Mouse (Mus musculus): ENCODE results near the gene Synpo2. TPM values are rescaled to one million over a fixed set of nuclear protein-coding genes. Genes with fewer than 3 reads are reported as not detected.

The Synpo2 gene
- polyA plus RNA-seq, 1 experiment from 2014 or later, result 4.2 TPM

DNA sequence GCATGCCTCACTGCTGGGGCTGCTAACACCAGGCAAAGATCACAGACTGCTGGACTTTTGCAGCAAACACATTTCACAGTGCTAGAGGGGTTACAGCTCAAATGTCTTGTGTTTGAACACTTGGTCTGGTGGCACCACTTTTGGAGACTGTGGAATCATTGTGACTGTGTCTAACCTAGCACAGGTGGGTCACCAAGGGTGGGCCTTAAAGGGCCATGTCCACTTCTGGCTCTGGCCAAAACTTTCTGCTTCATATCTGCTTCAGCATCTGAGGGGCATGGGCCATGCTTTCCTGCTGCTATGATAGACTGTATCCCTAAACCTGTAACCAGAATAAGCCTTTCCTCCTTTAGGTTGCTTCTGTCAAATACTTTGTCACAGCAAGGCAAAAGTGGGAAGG lies 1.5 kb upstream of the Synpo2 start:
- H3K36me3 ChIP-seq, result no peaks in the 10 kb centered on the region
- H3K9ac ChIP-seq, result no peak overlapping the region
- no peak for ATAC-seq (ENCODE audit: low FRiP score)

DNA sequence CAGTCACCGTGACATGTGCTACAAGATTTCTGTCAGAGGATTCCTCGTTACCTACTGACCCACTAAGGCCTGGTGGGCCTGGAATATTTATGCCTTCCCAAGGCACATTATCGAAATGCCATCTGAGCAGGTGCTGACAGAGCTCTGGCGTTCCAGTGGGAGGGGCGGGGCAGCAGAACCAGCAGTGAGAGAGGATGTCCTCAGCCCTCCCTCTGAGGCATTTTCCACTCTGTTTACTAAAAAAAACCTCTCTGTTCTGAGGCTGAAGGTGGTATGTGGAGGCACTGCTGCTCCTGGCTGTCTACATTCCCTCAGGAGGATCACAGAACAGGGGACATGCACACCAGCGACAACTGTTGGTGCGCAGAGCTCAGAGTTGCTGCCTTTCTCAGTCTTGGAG lies 1.1 kb upstream of the Synpo2 start:
- H3K9me3 ChIP-seq (replicated peaks), result no peaks in the 10 kb centered on the region
- H3K27ac ChIP-seq, result no peak overlapping the region
- WGBS, result 17% methylated on average over 7 of the region's 7 CpGs
- H3K9ac ChIP-seq, result no peak overlapping the region
- H3K27me3 ChIP-seq, result peaks cover 9% of the 10 kb centered on the region
- H3K36me3 ChIP-seq, result no peaks in the 10 kb centered on the region
- H3K4me1 ChIP-seq, result peaks cover 13% of the 10 kb centered on the region
- H3K4me3 ChIP-seq, result no peak overlapping the region
- no peak for ATAC-seq (ENCODE audit: low FRiP score)
- H3K4me2 ChIP-seq (replicated peaks), result no peak overlapping the region

More for the DNA sequence above, 1.5 kb upstream of the Synpo2 start:
- Histone ChIP-seq H3K4me2 (replicated peaks) (no peak overlapping the region), H3K4me3 (no peak overlapping the region), H3K27ac (no peak overlapping the region), H3K4me1 (peaks cover 13% of the 10 kb centered on the region), H3K27me3 (peaks cover 9% of the 10 kb centered on the region), H3K9me3 (replicated peaks) (no peaks in the 10 kb centered on the region)

DNA sequence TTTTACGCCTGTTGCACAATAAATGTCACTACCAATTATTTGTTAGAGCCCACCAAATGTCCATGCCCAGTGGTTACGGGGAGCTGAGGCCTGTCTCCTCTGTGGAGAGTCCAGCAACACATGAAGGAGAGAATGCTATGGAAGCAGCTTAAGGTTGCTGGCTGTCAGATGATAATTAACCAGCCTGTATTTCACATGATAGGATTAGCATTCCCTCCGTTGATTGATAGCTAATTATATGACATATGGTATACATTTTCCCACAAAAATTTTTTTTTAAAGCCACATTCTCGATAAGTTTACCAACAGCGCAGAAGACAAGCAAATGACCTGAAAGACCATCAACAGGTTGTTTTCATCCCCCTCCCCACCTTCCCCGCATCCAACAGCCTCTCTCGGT lies 454 bp downstream of the Synpo2 start:
- Histone ChIP-seq H3K27me3 (peaks cover 9% of the 10 kb centered on the region), H3K4me2 (replicated peaks) (peak overlapping the region; percentile 86), H3K4me1 (peaks cover 13% of the 10 kb centered on the region), H3K36me3 (no peaks in the 10 kb centered on the region), H3K9me3 (replicated peaks) (no peaks in the 10 kb centered on the region), H3K27ac (no peak overlapping the region), H3K9ac (peak overlapping the region; percentile 39; the same call in 1 of the 2 replicates), H3K4me3 (peak overlapping the region; percentile 43)
- WGBS, result 20% methylated on average over 7 of the region's 7 CpGs
- ATAC-seq (ENCODE audit: low FRiP score), result 0 out of 2 replicates have a peak, but pooled peaks have one; percentile 3

- no peak overlapping the region for H3K27ac ChIP-seq
- WGBS, result 50% methylated on average over 16 of the region's 16 CpGs
- H3K4me3 ChIP-seq, result no peak overlapping the region
- H3K9me3 ChIP-seq (replicated peaks), result no peaks in the 10 kb centered on the region
- peaks cover 9% of the 10 kb centered on the region for H3K27me3 ChIP-seq
- no peak overlapping the region for H3K9ac ChIP-seq
- H3K36me3 ChIP-seq, result no peaks in the 10 kb centered on the region
- no peak overlapping the region for H3K4me2 ChIP-seq (replicated peaks)
- no peak for ATAC-seq (ENCODE audit: low FRiP score)
- peaks cover 13% of the 10 kb centered on the region for H3K4me1 ChIP-seq
Measured at GRCm38 (mm10) chr3:123234191-123234836, 1.6 kb downstream of the Synpo2 start.

DNA sequence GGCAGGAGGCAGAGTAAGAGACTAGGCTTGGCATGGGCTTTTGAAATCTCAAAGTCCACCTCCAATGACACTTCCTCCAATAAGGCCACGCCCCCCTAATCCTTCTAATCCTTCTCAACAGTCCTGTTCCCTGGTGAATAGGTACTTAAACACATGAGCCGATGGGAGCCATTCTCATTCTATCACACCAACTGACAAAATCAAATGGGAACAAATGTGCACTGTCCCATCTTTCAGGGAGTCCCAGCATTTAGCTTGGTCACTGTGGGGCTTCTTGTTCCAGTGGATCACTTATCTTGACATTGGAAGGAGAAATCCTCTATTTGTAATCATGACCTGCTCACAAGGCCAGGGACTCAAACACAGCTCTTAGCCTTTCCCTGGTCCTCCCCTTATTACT lies 4.3 kb downstream of the Synpo2 start:
- ATAC-seq (ENCODE audit: low FRiP score), result no peak
- Histone ChIP-seq H3K9me3 (replicated peaks) (no peaks in the 10 kb centered on the region), H3K4me1 (peaks cover 8% of the 10 kb centered on the region; the same call in 1 of the 2 replicates), H3K4me2 (replicated peaks) (no peak overlapping the region), H3K36me3 (no peaks in the 10 kb centered on the region), H3K9ac (no peak overlapping the region), H3K27me3 (peaks cover 4% of the 10 kb centered on the region), H3K27ac (no peak overlapping the region), H3K4me3 (no peak overlapping the region)
- 92% methylated on average over 2 of the region's 2 CpGs for WGBS

DNA sequence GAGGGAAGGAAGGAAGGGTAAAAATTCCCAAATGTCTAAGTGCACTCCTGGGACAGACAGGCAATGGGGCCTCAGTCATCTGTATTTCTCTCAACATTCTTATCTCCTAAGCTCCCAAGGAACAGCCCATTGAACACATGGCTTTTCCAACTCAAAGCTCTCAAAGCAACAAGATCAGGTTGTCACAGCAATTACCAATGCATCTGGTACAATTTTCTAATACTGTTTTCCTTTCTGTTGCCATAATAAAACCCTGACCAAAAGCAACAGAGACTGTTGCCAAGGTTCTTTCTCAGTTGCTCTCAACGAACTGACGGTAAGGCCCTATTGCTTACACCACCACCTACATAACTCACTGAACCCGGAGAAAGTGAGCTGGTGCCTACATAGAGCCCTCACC lies 8.7 kb downstream of the Synpo2 start:
- H3K9me3 ChIP-seq (replicated peaks), result no peaks in the 10 kb centered on the region
- ATAC-seq (ENCODE audit: low FRiP score), result no peak
- 93% methylated on average over 3 of the region's 3 CpGs for whole genome bisulfite sequencing
- no peak overlapping the region for H3K27ac ChIP-seq
- H3K4me1 ChIP-seq, result no peaks in the 10 kb centered on the region
- no peak overlapping the region for H3K9ac ChIP-seq
- no peaks in the 10 kb centered on the region for H3K36me3 ChIP-seq
- no peaks in the 10 kb centered on the region for H3K27me3 ChIP-seq
- no peak overlapping the region for H3K4me3 ChIP-seq
- H3K4me2 ChIP-seq (replicated peaks), result no peak overlapping the region

GRCm38 (mm10) chr3:123218646-123219045 lies 17.3 kb downstream of the Synpo2 start:
- Histone ChIP-seq H3K4me2 (replicated peaks) (no peak overlapping the region), H3K9me3 (replicated peaks) (no peaks in the 10 kb centered on the region), H3K4me3 (no peak overlapping the region), H3K4me1 (no peaks in the 10 kb centered on the region), H3K27ac (no peak overlapping the region), H3K36me3 (no peaks in the 10 kb centered on the region), H3K9ac (no peak overlapping the region), H3K27me3 (no peaks in the 10 kb centered on the region)
- no peak for ATAC-seq (ENCODE audit: low FRiP score)
- 49% methylated on average over 6 of the region's 6 CpGs for WGBS

- no peaks in the 10 kb centered on the region for H3K27me3 ChIP-seq
- ATAC-seq (ENCODE audit: low FRiP score), result no peak
- WGBS, result 82% methylated on average over 4 of the region's 4 CpGs
- no peaks in the 10 kb centered on the region for H3K36me3 ChIP-seq
- no peak overlapping the region for H3K4me3 ChIP-seq
- no peak overlapping the region for H3K27ac ChIP-seq
- no peaks in the 10 kb centered on the region for H3K9me3 ChIP-seq (replicated peaks)
- no peaks in the 10 kb centered on the region for H3K4me1 ChIP-seq
- H3K4me2 ChIP-seq (replicated peaks), result no peak overlapping the region
- no peak overlapping the region for H3K9ac ChIP-seq
Measured at GRCm38 (mm10) chr3:123208891-123209290, 27.1 kb downstream of the Synpo2 start.

DNA sequence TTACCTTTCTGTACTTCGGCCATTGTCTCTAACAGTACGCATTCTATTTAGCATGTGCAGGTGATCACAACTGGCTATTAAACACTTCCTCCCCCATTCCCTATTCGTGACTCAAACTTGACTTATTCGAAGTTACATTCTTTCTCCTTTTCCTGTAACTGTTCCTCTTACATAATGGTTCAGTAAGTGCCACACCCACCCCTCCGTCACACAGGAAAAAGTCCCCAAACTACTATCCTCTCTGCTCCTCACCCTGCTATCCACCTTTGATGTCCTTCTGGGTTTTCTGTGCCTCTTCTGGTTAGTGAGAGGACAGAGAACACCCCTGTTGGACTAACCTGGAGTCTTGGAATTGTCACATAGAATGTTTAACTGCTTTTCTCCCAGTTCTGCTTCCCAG lies 28.6 kb downstream of the Synpo2 start:
- H3K27ac ChIP-seq, result no peak overlapping the region
- H3K4me1 ChIP-seq, result no peaks in the 10 kb centered on the region
- no peak overlapping the region for H3K9ac ChIP-seq
- no peaks in the 10 kb centered on the region for H3K27me3 ChIP-seq
- no peaks in the 10 kb centered on the region for H3K9me3 ChIP-seq (replicated peaks)
- H3K36me3 ChIP-seq, result no peaks in the 10 kb centered on the region
- 86% methylated on average over 5 of the region's 5 CpGs for WGBS
- no peak overlapping the region for H3K4me2 ChIP-seq (replicated peaks)
- no peak for ATAC-seq (ENCODE audit: low FRiP score)
- H3K4me3 ChIP-seq, result no peak overlapping the region

GRCm38 (mm10) chr3:123205485-123205884 lies 30.5 kb downstream of the Synpo2 start:
- WGBS, result 87% methylated on average over 7 of the region's 7 CpGs
- no peaks in the 10 kb centered on the region for H3K27me3 ChIP-seq
- no peak overlapping the region for H3K4me3 ChIP-seq
- no peaks in the 10 kb centered on the region for H3K9me3 ChIP-seq (replicated peaks)
- no peak overlapping the region for H3K4me2 ChIP-seq (replicated peaks)
- no peak for ATAC-seq (ENCODE audit: low FRiP score)
- H3K36me3 ChIP-seq, result no peaks in the 10 kb centered on the region
- no peak overlapping the region for H3K9ac ChIP-seq
- no peaks in the 10 kb centered on the region for H3K4me1 ChIP-seq
- no peak overlapping the region for H3K27ac ChIP-seq

DNA sequence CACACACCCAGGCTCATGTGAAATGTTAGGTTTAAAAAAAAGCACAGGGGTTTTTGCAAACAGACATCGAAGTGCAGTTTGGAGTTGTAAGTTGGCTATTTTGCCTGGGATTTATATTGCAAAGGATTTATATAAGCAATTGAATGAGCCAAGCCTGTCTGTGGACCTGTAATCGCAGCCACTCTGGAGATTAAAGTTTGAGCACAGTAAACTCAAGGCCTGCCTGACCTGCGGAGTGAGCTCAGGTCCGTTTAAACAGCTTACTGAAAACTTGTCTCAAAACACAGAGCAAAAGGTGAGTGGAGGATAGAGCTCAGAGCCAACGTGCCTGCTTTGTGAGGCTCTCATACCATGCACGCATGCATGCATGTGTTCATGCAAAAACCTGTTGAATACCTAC lies 30.9 kb downstream of the Synpo2 start:
- Histone ChIP-seq H3K9me3 (replicated peaks) (no peaks in the 10 kb centered on the region), H3K27ac (no peak overlapping the region), H3K4me2 (replicated peaks) (no peak overlapping the region), H3K4me1 (no peaks in the 10 kb centered on the region), H3K27me3 (no peaks in the 10 kb centered on the region), H3K36me3 (no peaks in the 10 kb centered on the region), H3K4me3 (no peak overlapping the region), H3K9ac (no peak overlapping the region)
- ATAC-seq (ENCODE audit: low FRiP score), result no peak
- 80% methylated on average over 6 of the region's 6 CpGs for WGBS

GRCm38 (mm10) chr3:123204658-123205057 lies 31.3 kb downstream of the Synpo2 start:
- H3K9ac ChIP-seq, result no peak overlapping the region
- no peak for ATAC-seq (ENCODE audit: low FRiP score)
- H3K4me1 ChIP-seq, result no peaks in the 10 kb centered on the region
- no peak overlapping the region for H3K27ac ChIP-seq
- H3K36me3 ChIP-seq, result no peaks in the 10 kb centered on the region
- H3K9me3 ChIP-seq (replicated peaks), result no peaks in the 10 kb centered on the region
- 64% methylated on average over 4 of the region's 4 CpGs for WGBS
- H3K27me3 ChIP-seq, result no peaks in the 10 kb centered on the region
- no peak overlapping the region for H3K4me2 ChIP-seq (replicated peaks)
- no peak overlapping the region for H3K4me3 ChIP-seq

DNA sequence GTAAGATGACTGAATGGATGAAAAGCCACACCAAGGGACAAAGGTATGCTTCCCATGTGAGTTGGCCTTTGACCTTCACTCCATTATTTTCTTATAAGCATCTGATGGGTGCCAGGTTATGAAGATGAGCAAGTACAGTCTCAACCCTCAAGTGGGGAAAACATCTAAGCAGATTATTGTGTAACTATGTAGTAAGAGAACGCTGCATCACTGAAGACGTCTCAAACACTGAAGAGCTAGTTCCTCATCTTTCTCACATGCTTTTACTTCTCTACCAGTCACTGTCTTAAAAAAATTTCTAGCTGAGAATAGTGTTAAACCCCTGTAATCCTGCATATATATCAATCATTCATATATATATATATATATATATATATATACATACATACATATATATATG lies 34.2 kb downstream of the Synpo2 start:
- H3K9ac ChIP-seq, result no peak overlapping the region
- no peaks in the 10 kb centered on the region for H3K9me3 ChIP-seq (replicated peaks)
- ATAC-seq (ENCODE audit: low FRiP score), result no peak
- H3K4me3 ChIP-seq, result no peak overlapping the region
- no peaks in the 10 kb centered on the region for H3K4me1 ChIP-seq
- no peak overlapping the region for H3K4me2 ChIP-seq (replicated peaks)
- WGBS, result 97% methylated on average over 2 of the region's 2 CpGs
- H3K36me3 ChIP-seq, result no peaks in the 10 kb centered on the region
- no peak overlapping the region for H3K27ac ChIP-seq
- no peaks in the 10 kb centered on the region for H3K27me3 ChIP-seq

Data from hindbrain, embryonic 12.5 days (tissue).